Mouse (Mus musculus): ENCODE measurements around the gene Chst8. TPM values are rescaled to one million over a fixed set of nuclear protein-coding genes. Genes with fewer than 3 reads are reported as not detected.
A peak's percentile ranks its signal among the peaks of the same experiment; 100 is the strongest.

The Chst8 gene
- polyA plus RNA-seq, 1 experiment from 2014 or later, result 18.9 TPM

GRCm38 (mm10) chr7:34820554-34820953 is 8.0 kb upstream of the Chst8 start:
- Histone ChIP-seq H3K9me3 (no peaks in the 10 kb centered on the region), H3K4me2 (replicated peaks) (no peak overlapping the region), H3K4me3 (no peak overlapping the region), H3K36me3 (no peaks in the 10 kb centered on the region), H3K27ac (replicated peaks) (no peak overlapping the region), H3K27me3 (0 out of 2 replicates have a peak, but pooled peaks cover 5% of the 10 kb centered on the region), H3K9ac (replicated peaks) (no peak overlapping the region), H3K4me1 (peaks cover 4% of the 10 kb centered on the region)
- 25% methylated on average over 6 of the region's 6 CpGs for WGBS
- no peak for ATAC-seq (ENCODE audit: low FRiP score, low read depth)

- Histone ChIP-seq H3K27ac (replicated peaks) (no peak overlapping the region), H3K36me3 (no peaks in the 10 kb centered on the region), H3K27me3 (peaks cover 11% of the 10 kb centered on the region), H3K9me3 (no peaks in the 10 kb centered on the region), H3K9ac (replicated peaks) (no peak overlapping the region), H3K4me2 (replicated peaks) (no peak overlapping the region), H3K4me3 (no peak overlapping the region), H3K4me1 (peaks cover 4% of the 10 kb centered on the region)
- WGBS, result 89% methylated on average over 18 of the region's 18 CpGs
- ATAC-seq (ENCODE audit: low FRiP score, low read depth), result no peak
Measured at GRCm38 (mm10) chr7:34819796-34820195, 7.3 kb upstream of the Chst8 start.

GRCm38 (mm10) chr7:34818660-34819059 is 6.1 kb upstream of the Chst8 start:
- H3K36me3 ChIP-seq, result no peaks in the 10 kb centered on the region
- H3K27ac ChIP-seq (replicated peaks), result no peak overlapping the region
- peaks cover 23% of the 10 kb centered on the region for H3K27me3 ChIP-seq
- no peaks in the 10 kb centered on the region for H3K9me3 ChIP-seq
- ATAC-seq (ENCODE audit: low FRiP score, low read depth), result no peak
- peaks cover 4% of the 10 kb centered on the region for H3K4me1 ChIP-seq
- 59% methylated on average over 5 of the region's 5 CpGs for WGBS
- H3K9ac ChIP-seq (replicated peaks), result no peak overlapping the region
- no peak overlapping the region for H3K4me2 ChIP-seq (replicated peaks)
- H3K4me3 ChIP-seq, result no peak overlapping the region

- no peaks in the 10 kb centered on the region for H3K9me3 ChIP-seq
- peaks cover 39% of the 10 kb centered on the region for H3K27me3 ChIP-seq
- H3K27ac ChIP-seq (replicated peaks), result no peak overlapping the region
- WGBS, result 89% methylated on average over 7 of the region's 7 CpGs
- peaks cover 17% of the 10 kb centered on the region for H3K4me1 ChIP-seq
- H3K4me2 ChIP-seq (replicated peaks), result no peak overlapping the region
- H3K4me3 ChIP-seq, result no peak overlapping the region
- H3K36me3 ChIP-seq, result no peaks in the 10 kb centered on the region
- ATAC-seq (ENCODE audit: low FRiP score, low read depth), result no peak
- H3K9ac ChIP-seq (replicated peaks), result no peak overlapping the region
Measured at GRCm38 (mm10) chr7:34816981-34817380, 4.5 kb upstream of the Chst8 start.

GRCm38 (mm10) chr7:34814801-34815200 is 2.3 kb upstream of the Chst8 start:
- Histone ChIP-seq H3K27me3 (peaks cover 61% of the 10 kb centered on the region), H3K4me2 (replicated peaks) (no peak overlapping the region), H3K9ac (replicated peaks) (no peak overlapping the region), H3K4me3 (no peak overlapping the region), H3K27ac (replicated peaks) (no peak overlapping the region), H3K9me3 (no peaks in the 10 kb centered on the region), H3K4me1 (peaks cover 23% of the 10 kb centered on the region), H3K36me3 (no peaks in the 10 kb centered on the region)
- ATAC-seq (ENCODE audit: low FRiP score, low read depth), result no peak
- WGBS, result 75% methylated on average over 3 of the region's 3 CpGs

- ATAC-seq (ENCODE audit: low FRiP score, low read depth), result no peak; the same call in 1 of the 2 replicates
- no peaks in the 10 kb centered on the region for H3K9me3 ChIP-seq
- H3K36me3 ChIP-seq, result no peaks in the 10 kb centered on the region
- H3K4me2 ChIP-seq (replicated peaks), result peak overlapping the region; percentile 94
- peaks cover 23% of the 10 kb centered on the region for H3K4me1 ChIP-seq
- H3K4me3 ChIP-seq, result peak overlapping the region; percentile 62
- WGBS, result under 1% methylated on average over 66 of the region's 66 CpGs
- peaks cover 87% of the 10 kb centered on the region for H3K27me3 ChIP-seq
- H3K27ac ChIP-seq (replicated peaks), result peak overlapping the region; percentile 68
- peak overlapping the region; percentile 55 for H3K9ac ChIP-seq (replicated peaks)
Measured at GRCm38 (mm10) chr7:34811531-34812526, 682 bp downstream of the Chst8 start.

GRCm38 (mm10) chr7:34811060-34811459 is 1.5 kb downstream of the Chst8 start:
- Histone ChIP-seq H3K27ac (replicated peaks) (peak overlapping the region; percentile 68; the same call in 1 of the 2 replicates), H3K4me2 (replicated peaks) (peak overlapping the region; percentile 94), H3K4me1 (peaks cover 23% of the 10 kb centered on the region), H3K36me3 (no peaks in the 10 kb centered on the region), H3K4me3 (peak overlapping the region; percentile 62), H3K9ac (replicated peaks) (peak overlapping the region; percentile 55; the same call in 1 of the 2 replicates), H3K9me3 (no peaks in the 10 kb centered on the region), H3K27me3 (peaks cover 91% of the 10 kb centered on the region)
- no peak for ATAC-seq (ENCODE audit: low FRiP score, low read depth)
- 4% methylated on average over 10 of the region's 10 CpGs for WGBS

GRCm38 (mm10) chr7:34806307-34806706 is 6.2 kb downstream of the Chst8 start:
- peaks cover 12% of the 10 kb centered on the region for H3K4me1 ChIP-seq

GRCm38 (mm10) chr7:34805691-34806205 is 6.8 kb downstream of the Chst8 start:
- H3K9me3 ChIP-seq, result no peaks in the 10 kb centered on the region
- peaks cover 61% of the 10 kb centered on the region for H3K27me3 ChIP-seq
- H3K4me3 ChIP-seq, result no peak overlapping the region
- H3K27ac ChIP-seq (replicated peaks), result no peak overlapping the region
- ATAC-seq (ENCODE audit: low FRiP score, low read depth), result no peak
- peaks cover 8% of the 10 kb centered on the region for H3K4me1 ChIP-seq
- H3K36me3 ChIP-seq, result no peaks in the 10 kb centered on the region
- no peak overlapping the region for H3K4me2 ChIP-seq (replicated peaks)
- no peak overlapping the region for H3K9ac ChIP-seq (replicated peaks)
- WGBS, result 85% methylated on average over 3 of the region's 3 CpGs

More at GRCm38 (mm10) chr7:34806307-34806706, 6.2 kb downstream of the Chst8 start:
- no peak overlapping the region for H3K4me2 ChIP-seq (replicated peaks)
- H3K9ac ChIP-seq (replicated peaks), result no peak overlapping the region
- H3K4me3 ChIP-seq, result no peak overlapping the region
- no peaks in the 10 kb centered on the region for H3K36me3 ChIP-seq
- H3K9me3 ChIP-seq, result no peaks in the 10 kb centered on the region
- WGBS, result 76% methylated on average over 6 of the region's 6 CpGs
- no peak for ATAC-seq (ENCODE audit: low FRiP score, low read depth)
- H3K27me3 ChIP-seq, result peaks cover 63% of the 10 kb centered on the region
- no peak overlapping the region for H3K27ac ChIP-seq (replicated peaks)

GRCm38 (mm10) chr7:34805042-34805441 is 7.5 kb downstream of the Chst8 start:
- WGBS, result 92% methylated on average over 2 of the region's 2 CpGs
- ATAC-seq (ENCODE audit: low FRiP score, low read depth), result no peak
- Histone ChIP-seq H3K4me1 (peaks cover 10% of the 10 kb centered on the region), H3K4me2 (replicated peaks) (peak overlapping the region; percentile 23; the same call in 1 of the 2 replicates), H3K9me3 (no peaks in the 10 kb centered on the region), H3K4me3 (no peak overlapping the region), H3K27me3 (peaks cover 54% of the 10 kb centered on the region), H3K27ac (replicated peaks) (peak overlapping the region; percentile 42; the same call in 1 of the 2 replicates), H3K9ac (replicated peaks) (no peak overlapping the region), H3K36me3 (no peaks in the 10 kb centered on the region)

- ATAC-seq (ENCODE audit: low FRiP score, low read depth), result peak; percentile 36; the same call in 1 of the 2 replicates
- no peaks in the 10 kb centered on the region for H3K9me3 ChIP-seq
- no peaks in the 10 kb centered on the region for H3K36me3 ChIP-seq
- 0 out of 2 replicates have a peak, but pooled peaks cover 9% of the 10 kb centered on the region for H3K27me3 ChIP-seq
- H3K27ac ChIP-seq (replicated peaks), result peak overlapping the region; percentile 64
- WGBS, result 56% methylated on average over 13 of the region's 13 CpGs
- H3K4me3 ChIP-seq, result no peak overlapping the region
- H3K4me2 ChIP-seq (replicated peaks), result no peak overlapping the region
- no peak overlapping the region for H3K9ac ChIP-seq (replicated peaks)
- H3K4me1 ChIP-seq, result peaks cover 32% of the 10 kb centered on the region
Measured at GRCm38 (mm10) chr7:34799950-34800511, 12.5 kb downstream of the Chst8 start.

GRCm38 (mm10) chr7:34799404-34799771 is 13.1 kb downstream of the Chst8 start:
- no peak for ATAC-seq (ENCODE audit: low FRiP score, low read depth)
- Histone ChIP-seq H3K36me3 (no peaks in the 10 kb centered on the region), H3K9me3 (no peaks in the 10 kb centered on the region), H3K4me1 (peaks cover 28% of the 10 kb centered on the region), H3K4me3 (no peak overlapping the region), H3K4me2 (replicated peaks) (no peak overlapping the region), H3K9ac (replicated peaks) (no peak overlapping the region), H3K27ac (replicated peaks) (peak overlapping the region; percentile 64; the same call in 1 of the 2 replicates), H3K27me3 (0 out of 2 replicates have a peak, but pooled peaks cover 9% of the 10 kb centered on the region)
- WGBS, result 7% methylated on average over 3 of the region's 3 CpGs
